Mouse (Mus musculus) stomach, postnatal 0 days (tissue): ENCODE results near the gene Hmgcs2. TPM values are rescaled to one million over a fixed set of nuclear protein-coding genes. Genes with fewer than 3 reads are reported as not detected.
A peak's percentile ranks its signal among the peaks of the same experiment; 100 is the strongest.

Experiments used
- ATAC-seq: fragments of 200-750 bp; cut with Nextera tagmentation; 2 replicates; pipeline ENCODE4 v1.8.0; 2017; ENCODE audit not compliant: low FRiP score, low TSS enrichment
- DNase-seq: peaks from one replicate; pipeline ENCODE4 v3.0.0-alpha.2; 2016; ENCODE audit warnings: low spot score
- H3K27ac ChIP-seq: fragments of 300-500 bp; sonication (generic); replicated peaks from 2 replicates; pipeline ENCODE4 v1.5.1; 2014; ENCODE audit warnings: mild to moderate bottlenecking, control low read depth
- H3K27me3 ChIP-seq: fragments of 300-500 bp; sonication (generic); 2 replicates; pipeline ENCODE4 v1.6.1; 2014; ENCODE audit warnings: low read length; ENCODE audit not compliant: control insufficient read depth, insufficient read depth
- H3K36me3 ChIP-seq: fragments of 300-500 bp; sonication (generic); 2 replicates; pipeline ENCODE4 v1.6.1; 2014; ENCODE audit warnings: low read length, mixed read lengths; ENCODE audit not compliant: control insufficient read depth, insufficient read depth
- H3K4me1 ChIP-seq: fragments of 300-500 bp; sonication (generic); replicated peaks from 2 replicates; pipeline ENCODE4 v1.6.1; 2014; ENCODE audit warnings: antibody characterized with exemption; ENCODE audit not compliant: control insufficient read depth, insufficient read depth
- H3K4me2 ChIP-seq: fragments of 300-500 bp; sonication (generic); replicated peaks from 2 replicates; pipeline ENCODE4 v1.6.1; 2014; ENCODE audit warnings: low read depth, mild to moderate bottlenecking, control low read depth, moderate library complexity
- H3K4me3 ChIP-seq: fragments of 300-500 bp; sonication (generic); 2 replicates; pipeline ENCODE4 v1.5.1; 2014; ENCODE audit warnings: low read depth, low read length, control low read depth
- H3K9ac ChIP-seq: fragments of 300-500 bp; sonication (generic); 2 replicates; pipeline ENCODE4 v1.6.1; 2014; ENCODE audit warnings: mild to moderate bottlenecking, low read length, control low read depth, mixed read lengths
- H3K9me3 ChIP-seq: fragments of 300-500 bp; sonication (generic); 2 replicates; pipeline ENCODE4 v1.6.1; 2016; ENCODE audit warnings: low read length; ENCODE audit not compliant: control insufficient read depth
- CTCF ChIP-seq: IDR thresholded peaks from 2 replicates; pipeline ENCODE4 v1.5.1; 2016; ENCODE audit warnings: antibody characterized with exemption, low read depth, mild to moderate bottlenecking, moderate library complexity
- EP300 ChIP-seq: optimal IDR thresholded peaks from 2 replicates; pipeline ENCODE3; 2016; ENCODE audit warnings: antibody characterized with exemption
- WGBS: fragments of 180-500 bp; shearing (Covaris S2); extraction: QIAGEN DNeasy Blood & Tissue Kit; methylation state at CpG from one replicate; pipeline ENCODE4 v1.1.7; 2014; 5-methylcytosine and 5-hydroxymethylcytosine counted together
- polyA plus RNA-seq: library from polyadenylated mRNA; unstranded; fragments of >200 nt; fragmentation: Nextera tagmentation; extraction: Ambion mirVana; gene quantifications from 2 replicates; pipeline ENCODE4 v1.2.1, GENCODE M21; 2015

Gene Hmgcs2
- polyA plus RNA-seq, 1 experiment from 2014 or later, result 337 TPM

DNA sequence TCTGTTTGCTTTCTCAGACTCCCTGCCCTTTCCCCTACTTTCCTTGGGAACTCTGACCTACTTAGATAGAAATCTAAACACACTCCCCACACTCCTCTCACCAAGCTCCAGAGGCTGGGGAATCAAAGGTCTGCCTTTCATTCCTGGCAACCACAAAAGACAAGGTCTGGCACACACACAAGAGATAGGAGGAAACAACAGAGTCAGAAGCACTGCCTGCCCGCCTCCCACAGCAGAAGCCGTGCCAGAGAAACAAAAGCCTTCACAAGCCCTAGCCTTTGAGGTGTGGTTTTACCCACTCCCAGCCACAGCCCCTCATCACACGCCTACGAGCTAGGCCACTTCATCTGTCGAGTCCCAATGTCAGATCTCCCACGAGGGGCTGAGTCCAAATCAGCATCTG is 13.0 kb upstream of the Hmgcs2 start:
- ATAC-seq (peak; percentile 94), DNase-seq (peak; percentile 75)
- Histone ChIP-seq H3K9ac (no peak overlapping the region), H3K9me3 (no peaks in the 10 kb centered on the region), H3K4me1 (no peaks in the 10 kb centered on the region; the same call in 1 of the 2 replicates), H3K4me2 (peak overlapping the region; percentile 5; the same call in 1 of the 2 replicates), H3K36me3 (no peaks in the 10 kb centered on the region), H3K27ac (peak overlapping the region; percentile 69), H3K27me3 (no peaks in the 10 kb centered on the region), H3K4me3 (no peak overlapping the region)
- no peak for TF ChIP-seq CTCF
- TF ChIP-seq EP300, result no peak
- WGBS, result 25% methylated on average over 6 of the region's 6 CpGs

DNA sequence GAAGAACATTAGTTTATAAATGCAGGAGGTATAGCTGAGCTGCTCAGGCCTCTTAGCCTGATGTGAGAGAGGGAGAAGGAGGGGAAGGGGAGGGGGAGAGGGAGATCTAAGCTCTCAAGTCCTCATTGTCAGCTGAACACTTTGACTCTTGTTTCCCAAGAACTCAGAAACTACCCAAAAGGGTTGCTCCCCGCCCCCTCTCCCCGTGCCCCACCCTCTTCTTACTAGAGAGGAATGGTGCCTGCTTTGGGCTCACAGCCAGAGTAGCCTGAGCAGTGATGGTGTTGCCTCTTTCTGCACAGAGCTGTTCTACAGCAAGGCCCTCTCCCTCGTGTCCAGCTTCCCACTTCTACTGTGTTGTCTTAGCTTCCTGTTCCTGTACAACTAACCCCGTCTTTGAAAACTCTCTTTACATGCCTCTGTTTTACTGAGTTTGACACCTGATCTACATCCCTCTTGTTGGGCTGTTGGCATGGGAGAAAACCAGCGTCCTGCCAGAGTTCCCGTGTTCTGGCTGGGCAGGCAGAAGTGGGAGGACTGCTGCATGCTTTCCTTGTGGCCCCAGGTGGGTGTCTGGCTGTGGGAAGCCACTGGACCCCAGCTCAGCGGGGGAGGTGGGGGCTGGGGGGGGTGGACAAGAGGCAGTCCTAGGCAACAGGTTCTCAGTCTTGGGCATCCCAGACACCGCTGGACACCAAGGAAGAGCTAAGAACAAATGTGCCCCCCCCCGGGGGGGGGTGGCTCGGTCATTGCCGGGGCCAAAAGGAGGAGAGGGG is 6.4 kb upstream of the Hmgcs2 start:
- Histone ChIP-seq H3K9me3 (no peaks in the 10 kb centered on the region), H3K27me3 (no peaks in the 10 kb centered on the region), H3K36me3 (no peaks in the 10 kb centered on the region), H3K4me1 (no peaks in the 10 kb centered on the region), H3K27ac (peak overlapping the region; percentile 49; the same call in 1 of the 2 replicates), H3K4me2 (no peak overlapping the region), H3K4me3 (no peak overlapping the region), H3K9ac (no peak overlapping the region)
- TF ChIP-seq CTCF (no peak), EP300 (no peak)
- WGBS, result 53% methylated on average over 11 of the region's 11 CpGs
- ATAC-seq, result peak; percentile 56
- DNase-seq, result peak; percentile 41

DNA sequence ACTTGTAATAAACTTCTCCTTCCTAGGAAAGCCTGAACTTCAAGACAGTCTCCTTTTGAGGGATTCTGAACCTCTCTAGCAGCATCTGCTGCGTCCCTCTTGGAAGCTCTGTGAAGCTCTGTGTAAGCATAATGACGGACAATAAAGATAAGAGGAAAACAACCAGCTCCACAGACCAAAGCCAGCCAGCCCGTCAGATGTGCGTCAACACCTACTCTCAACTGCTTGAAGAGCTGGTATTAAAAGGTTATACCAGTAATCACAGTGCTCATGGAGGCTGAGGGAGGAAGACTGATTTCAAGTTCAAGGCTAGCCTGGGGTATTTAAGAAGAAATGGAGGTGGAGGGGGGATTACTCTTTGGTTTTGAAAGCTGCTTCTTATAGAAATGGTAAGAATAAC is 553 bp upstream of the Hmgcs2 start:
- TF ChIP-seq CTCF (no peak), EP300 (no peak)

DNA sequence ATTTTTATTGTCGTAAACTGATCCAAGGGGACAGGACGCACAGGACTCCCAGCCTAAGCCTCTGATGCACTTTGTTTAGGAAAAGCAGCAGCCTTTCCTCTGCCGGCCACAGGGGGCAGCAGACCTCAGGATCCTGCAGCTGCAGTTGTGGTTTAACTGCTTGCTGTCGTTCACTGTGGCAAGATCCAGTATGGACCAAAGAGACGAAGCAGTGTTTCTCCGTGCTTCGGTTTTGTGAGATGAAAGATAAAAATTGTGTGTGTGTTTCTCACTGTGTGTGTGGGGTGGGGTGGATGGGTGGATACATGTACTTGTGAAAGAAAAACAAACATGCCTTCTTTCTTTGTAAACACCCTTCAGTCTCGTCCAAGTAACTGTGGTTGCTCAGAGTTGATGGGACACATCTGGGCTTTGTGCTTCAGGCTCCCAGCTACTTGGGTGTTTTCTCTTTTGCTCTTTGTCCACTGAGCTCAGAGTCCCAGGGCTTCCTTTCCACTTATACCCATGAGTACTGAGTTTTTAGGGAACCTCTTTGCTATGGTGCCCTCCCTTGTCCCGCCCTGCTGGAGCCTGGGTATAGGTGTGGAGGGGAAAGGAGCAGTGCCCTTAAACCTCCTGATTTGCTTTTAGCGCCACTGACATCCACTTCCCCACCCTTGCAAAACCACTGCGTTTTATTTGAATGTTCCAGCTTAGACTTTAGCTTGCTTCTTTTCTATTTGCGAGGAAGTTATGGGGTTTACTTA is 871 bp downstream of the Hmgcs2 start:
- Histone ChIP-seq H3K27me3 (no peaks in the 10 kb centered on the region), H3K36me3 (no peaks in the 10 kb centered on the region; the same call in 1 of the 2 replicates), H3K9me3 (no peaks in the 10 kb centered on the region), H3K27ac (peak overlapping the region; percentile 88), H3K4me1 (0 out of 2 replicates have a peak, but pooled peaks cover 3% of the 10 kb centered on the region), H3K9ac (peak overlapping the region; percentile 61), H3K4me2 (peak overlapping the region; percentile 54), H3K4me3 (peak overlapping the region; percentile 44)
- WGBS, result 18% methylated on average over 12 of the region's 12 CpGs
- DNase-seq, result peak; percentile 65
- ATAC-seq, result peak; percentile 80
- TF ChIP-seq EP300, result no peak
- TF ChIP-seq CTCF, result peak; percentile 99

More for the DNA sequence above, 553 bp upstream of the Hmgcs2 start:
- WGBS, result 47% methylated on average over 4 of the region's 4 CpGs
- H3K9ac ChIP-seq, result no peak overlapping the region
- H3K27me3 ChIP-seq, result no peaks in the 10 kb centered on the region
- 0 out of 2 replicates have a peak, but pooled peaks cover 3% of the 10 kb centered on the region for H3K4me1 ChIP-seq
- no peak overlapping the region for H3K4me3 ChIP-seq
- H3K9me3 ChIP-seq, result no peaks in the 10 kb centered on the region
- H3K27ac ChIP-seq, result peak overlapping the region; percentile 88
- H3K36me3 ChIP-seq, result no peaks in the 10 kb centered on the region; the same call in 1 of the 2 replicates
- ATAC-seq (no peak), DNase-seq (no peak)
- H3K4me2 ChIP-seq, result no peak overlapping the region

DNA sequence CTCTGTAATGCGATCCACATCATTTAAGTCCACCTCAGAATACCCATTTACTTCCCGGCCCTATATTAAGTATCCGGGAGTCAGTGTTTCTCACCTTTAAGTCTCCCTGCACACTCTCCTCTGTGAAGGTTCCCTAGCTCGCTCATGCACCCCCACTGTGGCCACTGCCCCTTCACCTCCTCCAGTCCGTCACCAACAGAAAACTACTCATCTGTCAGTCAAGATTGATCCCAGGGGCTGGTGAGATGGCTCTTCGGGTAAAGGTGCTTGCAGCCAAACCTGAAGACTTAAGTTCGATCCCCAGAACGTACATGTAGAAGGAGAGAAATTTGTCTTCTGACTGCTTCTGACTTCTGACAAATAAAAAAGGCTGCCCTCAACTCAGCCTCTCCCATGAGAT is 2.2 kb downstream of the Hmgcs2 start:
- ATAC-seq (no peak), DNase-seq (no peak)
- Histone ChIP-seq H3K27me3 (no peaks in the 10 kb centered on the region), H3K4me1 (0 out of 2 replicates have a peak, but pooled peaks cover 3% of the 10 kb centered on the region), H3K9ac (no peak overlapping the region), H3K4me2 (no peak overlapping the region; the same call in 1 of the 2 replicates), H3K9me3 (no peaks in the 10 kb centered on the region), H3K27ac (no peak overlapping the region), H3K36me3 (no peaks in the 10 kb centered on the region; the same call in 1 of the 2 replicates), H3K4me3 (no peak overlapping the region)
- 93% methylated on average over 8 of the region's 8 CpGs for WGBS
- TF ChIP-seq CTCF (no peak), EP300 (no peak)
